ENCODE assay signal across 10 mouse cellular contexts in genomic region chr15:64032748-64033355, GRCm38 (mm10). TPM values are rescaled to one million over a fixed set of nuclear protein-coding genes. Genes with fewer than 3 reads are reported as not detected.
A peak's percentile ranks its signal among the peaks of the same experiment; 100 is the strongest.
DNase-seq lines count a peak whose midpoint lies in the region; ATAC-seq and TF ChIP-seq lines count a peak whose summit lies in the region.
"Had no signal": no experiment of that assay in that cellular context is flagged by ENCODE, and none has a peak within 500 bp of the region (broad histone marks: within the 10 kb centered on the region; RNA-seq: fewer than 3 reads in every experiment).

No protein-coding gene starts in this region.

- H3K36me3 ChIP-seq in heart, adult 2 months (ENCODE audit: control insufficient read depth, insufficient read depth, low read length), result no peaks in the 10 kb centered on the region
- no peaks in the 10 kb centered on the region for H3K36me3 ChIP-seq in heart, embryonic 11.5 days (ENCODE audit: control insufficient read depth, insufficient read depth, low read length)
- H3K36me3 ChIP-seq in neural tube, embryonic 13.5 days, result no peaks in the 10 kb centered on the region
- no peaks in the 10 kb centered on the region for H3K36me3 ChIP-seq in stomach, postnatal 0 days (ENCODE audit: control insufficient read depth, insufficient read depth, low read length)
- H3K36me3 ChIP-seq in midbrain, embryonic 10.5 days, result no peaks in the 10 kb centered on the region

- no peak overlapping the region for H3K4me2 ChIP-seq in heart, embryonic 11.5 days
- H3K4me2 ChIP-seq in neural tube, embryonic 13.5 days, result no peak overlapping the region
- H3K4me2 ChIP-seq in stomach, postnatal 0 days (replicated peaks; ENCODE audit: low read depth), result no peak overlapping the region

- WGBS in heart, adult 2 months, result 41% methylated on average over 10 of the region's 10 CpGs
- 80% methylated on average over 10 of the region's 10 CpGs for WGBS in heart, embryonic 11.5 days (ENCODE audit: insufficient replicate concordance)
- WGBS in neural tube, embryonic 13.5 days, result 66% methylated on average over 10 of the region's 10 CpGs
- WGBS in stomach, postnatal 0 days, result 55% methylated on average over 10 of the region's 10 CpGs
- 82% methylated on average over 10 of the region's 10 CpGs for WGBS in midbrain, embryonic 10.5 days

- ATAC-seq in heart, embryonic 11.5 days (replicated peaks; ENCODE audit: insufficient number of reproducible peaks, low FRiP score, low TSS enrichment), result no peak; the same call in 1 of the 2 replicates
- 0 out of 2 replicates have a peak, but pooled peaks have one; percentile 18 for ATAC-seq in neural tube, embryonic 13.5 days (ENCODE audit: low read depth)
- ATAC-seq in stomach, postnatal 0 days (ENCODE audit: low FRiP score, low TSS enrichment), result 0 out of 2 replicates have a peak, but pooled peaks have one; percentile 24
- no peak for ATAC-seq in inflammation-experienced regulatory T-cells, adult 6 months

- intact Hi-C loops in heart, adult 2 months (cut with DNase I), result no loop called here

- no peaks in the 10 kb centered on the region for H3K9me3 ChIP-seq in heart, embryonic 11.5 days (replicated peaks; ENCODE audit: control insufficient read depth, low read length)
- H3K9me3 ChIP-seq in neural tube, embryonic 13.5 days, result no peaks in the 10 kb centered on the region
- H3K9me3 ChIP-seq in stomach, postnatal 0 days (ENCODE audit: control insufficient read depth, low read length), result no peaks in the 10 kb centered on the region
- no peaks in the 10 kb centered on the region for H3K9me3 ChIP-seq in midbrain, embryonic 10.5 days (replicated peaks)
- H3K9me3 ChIP-seq: megakaryocyte, embryonic 14.5 days had no signal

- TF ChIP-seq EP300 in heart, adult 2 months (IDR thresholded peaks at IDR 0.05; ENCODE audit: insufficient read depth, low read depth, low read length), result no peak
- no peak for TF ChIP-seq EP300 in stomach, postnatal 0 days (optimal IDR thresholded peaks at IDR 0.05)

- DNase-seq in heart, adult 2 months, result peak; percentile 48 to 59
- DNase-seq in neural tube, embryonic 10.5 days (ENCODE audit: extremely low spot score, low spot score), result no peak
- DNase-seq in kidney, postnatal 14 days, result peak; percentile 46
- no peak for DNase-seq in stomach, postnatal 0 days (ENCODE audit: low spot score)
- no peak for DNase-seq in midbrain, embryonic 10.5 days (ENCODE audit: low spot score)
- DNase-seq: cerebellum, adult 11 months had no signal

- H3K4me1 ChIP-seq in heart, adult 2 months (ENCODE audit: control insufficient read depth, insufficient read depth, low read length), result peaks cover 8% of the 10 kb centered on the region
- H3K4me1 ChIP-seq in heart, embryonic 11.5 days (ENCODE audit: control insufficient read depth, insufficient read depth, low read length), result peaks cover 15% of the 10 kb centered on the region
- H3K4me1 ChIP-seq in neural tube, embryonic 13.5 days (replicated peaks), result peaks cover 38% of the 10 kb centered on the region
- H3K4me1 ChIP-seq in stomach, postnatal 0 days (replicated peaks; ENCODE audit: control insufficient read depth, insufficient read depth), result peaks cover 3% of the 10 kb centered on the region; the same call in 1 of the 2 replicates
- H3K4me1 ChIP-seq in midbrain, embryonic 10.5 days, result peaks cover 33% of the 10 kb centered on the region

- H3K27me3 ChIP-seq in heart, adult 2 months (ENCODE audit: control insufficient read depth, insufficient read depth, low read length), result no peaks in the 10 kb centered on the region
- H3K27me3 ChIP-seq in heart, embryonic 11.5 days (ENCODE audit: control insufficient read depth, insufficient read depth, low read length), result no peaks in the 10 kb centered on the region
- H3K27me3 ChIP-seq in neural tube, embryonic 13.5 days, result no peaks in the 10 kb centered on the region
- H3K27me3 ChIP-seq in stomach, postnatal 0 days (ENCODE audit: control insufficient read depth, insufficient read depth, low read length), result no peaks in the 10 kb centered on the region
- no peaks in the 10 kb centered on the region for H3K27me3 ChIP-seq in midbrain, embryonic 10.5 days (ENCODE audit: low read depth, poor library complexity, severe bottlenecking)
- H3K27me3 ChIP-seq: megakaryocyte, embryonic 14.5 days had no signal

- no peak overlapping the region for H3K27ac ChIP-seq in heart, adult 2 months
- H3K27ac ChIP-seq in heart, embryonic 11.5 days (ENCODE audit: low read depth, low read length), result no peak overlapping the region
- H3K27ac ChIP-seq in neural tube, embryonic 13.5 days (replicated peaks), result no peak overlapping the region
- H3K27ac ChIP-seq in stomach, postnatal 0 days (replicated peaks), result 0 out of 2 replicates have a peak overlapping the region, but pooled peaks have one; percentile 40
- no peak overlapping the region for H3K27ac ChIP-seq in midbrain, embryonic 10.5 days (replicated peaks)

- no peak for TF ChIP-seq POLR2A in heart, adult 2 months (IDR thresholded peaks at IDR 0.05; ENCODE audit: insufficient read depth, low read depth, low read length)

- no peak overlapping the region for H3K9ac ChIP-seq in heart, adult 2 months (ENCODE audit: low read depth, low read length)
- no peak overlapping the region for H3K9ac ChIP-seq in heart, embryonic 11.5 days (ENCODE audit: low read depth, low read length)
- no peak overlapping the region for H3K9ac ChIP-seq in neural tube, embryonic 13.5 days
- H3K9ac ChIP-seq in stomach, postnatal 0 days (ENCODE audit: low read length), result no peak overlapping the region

- H3K4me3 ChIP-seq in heart, adult 2 months, result no peak overlapping the region
- no peak overlapping the region for H3K4me3 ChIP-seq in heart, embryonic 11.5 days (ENCODE audit: low read depth, low read length)
- H3K4me3 ChIP-seq in neural tube, embryonic 13.5 days, result no peak overlapping the region
- no peak overlapping the region for H3K4me3 ChIP-seq in stomach, postnatal 0 days (ENCODE audit: low read depth, low read length)
- no peak overlapping the region for H3K4me3 ChIP-seq in midbrain, embryonic 10.5 days
- H3K4me3 ChIP-seq: megakaryocyte, embryonic 14.5 days had no signal

- no peak for TF ChIP-seq CTCF in heart, adult 2 months (IDR thresholded peaks at IDR 0.05)
- no peak for TF ChIP-seq CTCF in stomach, postnatal 0 days (IDR thresholded peaks at IDR 0.05; ENCODE audit: low read depth)

- H3K79me2 ChIP-seq in heart, adult 2 months (replicated peaks; ENCODE audit: control insufficient read depth, insufficient read depth, low read length), result peaks cover 1% of the 10 kb centered on the region; the same call in 1 of the 2 replicates

RNA-seq across cellular contexts. Expression of gene Fam49b, which starts 27.4 kb away (rescaled TPM):
- total RNA-seq in heart, adult 2 months (2021), result 10 to 100 TPM; 23.7 to 28.0 TPM
- 8.4 and 16.2 TPM in 2 replicates for polyA plus RNA-seq in heart, adult 2 months (2012; rRNA removed)
- 63.9 and 66.5 TPM in 2 replicates for polyA plus RNA-seq in heart, embryonic 11.5 days (2014; fragmentation: Nextera tagmentation; extraction: Ambion mirVana)
- polyA plus RNA-seq in neural tube, embryonic 13.5 days (2015; fragmentation: Nextera tagmentation; extraction: Ambion mirVana), result 102 and 110 TPM in 2 replicates
- 32.0 and 32.2 TPM in 2 replicates for polyA plus RNA-seq in stomach, postnatal 0 days (2015; fragmentation: Nextera tagmentation; extraction: Ambion mirVana)
- 100 to 1,000 TPM in 1 of 3 experiments, 10 to 100 TPM in 2; 88.7 to 104 (median 98.2) TPM for polyA plus RNA-seq in inflammation-experienced regulatory T-cells, adult 6 months (2017; shearing (Covaris generic))
- 76.0 and 79.8 TPM in 2 replicates for polyA plus RNA-seq in midbrain, embryonic 10.5 days (2016; fragmentation: Nextera tagmentation; extraction: Ambion mirVana)

Comparison
In these comparisons a context has a peak if more than half of its experiments do, and no peak if none do; other contexts are left out.
1. DNase-seq: peak in heart, adult 2 months (2 of 2) and kidney, postnatal 14 days (single experiment); none in neural tube, embryonic 10.5 days (single experiment), stomach, postnatal 0 days (single experiment) and midbrain, embryonic 10.5 days (single experiment).
2. ATAC-seq: peak in neural tube, embryonic 13.5 days (single experiment) and stomach, postnatal 0 days (single experiment); none in heart, embryonic 11.5 days (single experiment) and inflammation-experienced regulatory T-cells, adult 6 months (single experiment).